Mouse (Mus musculus) hindbrain, embryonic 11.5 days (tissue): Measurements from ENCODE around the gene Ccdc155. TPM values are rescaled to one million over a fixed set of nuclear protein-coding genes. Genes with fewer than 3 reads are reported as not detected.
A peak's percentile ranks its signal among the peaks of the same experiment; 100 is the strongest.
"Not testable (repeated sequence)": the region's sequence is repeated elsewhere in the genome, so short reads cannot be mapped to it uniquely, and the experiment has no call there.

Experiments
- ATAC-seq: fragments of 200-750 bp; cut with Nextera tagmentation; 2 replicates; pipeline ENCODE4 v1.8.0; 2017; ENCODE audit warnings: mild to moderate bottlenecking, moderate TSS enrichment, moderate library complexity; ENCODE audit not compliant: low FRiP score
- DNase-seq: peaks from one replicate; pipeline ENCODE4 v3.0.0-alpha.2; 2015; ENCODE audit warnings: low spot score
- H3K27ac ChIP-seq: fragments of 300-500 bp; sonication (generic); 2 replicates; pipeline ENCODE4 v1.5.1; 2014; ENCODE audit warnings: mild to moderate bottlenecking, low read depth, low read length
- H3K27me3 ChIP-seq: fragments of 300-500 bp; sonication (generic); 2 replicates; pipeline ENCODE4 v1.6.1; 2014; ENCODE audit warnings: mild to moderate bottlenecking, low read length, moderate library complexity, mixed read lengths; ENCODE audit not compliant: control insufficient read depth, insufficient read depth
- H3K36me3 ChIP-seq: fragments of 300-500 bp; sonication (generic); 2 replicates; pipeline ENCODE4 v1.6.1; 2014; ENCODE audit warnings: mild to moderate bottlenecking, low read length, moderate library complexity, mixed read lengths; ENCODE audit not compliant: control insufficient read depth, insufficient read depth
- H3K4me1 ChIP-seq: fragments of 300-500 bp; sonication (generic); replicated peaks from 2 replicates; pipeline ENCODE4 v1.6.1; 2014; ENCODE audit warnings: low read length, mixed read lengths; ENCODE audit not compliant: control insufficient read depth, insufficient read depth
- H3K4me2 ChIP-seq: fragments of 300-500 bp; sonication (generic); replicated peaks from 2 replicates; pipeline ENCODE4 v1.6.1; 2014; ENCODE audit warnings: mild to moderate bottlenecking, low read depth, low read length
- H3K4me3 ChIP-seq: fragments of 300-500 bp; sonication (generic); 2 replicates; pipeline ENCODE4 v1.5.1; 2014; ENCODE audit warnings: low read depth, low read length
- H3K9ac ChIP-seq: fragments of 300-500 bp; sonication (generic); 2 replicates; pipeline ENCODE4 v1.6.1; 2014; ENCODE audit warnings: low read depth, low read length
- H3K9me3 ChIP-seq: fragments of 300-500 bp; sonication (generic); 2 replicates; pipeline ENCODE4 v1.6.1; 2016; ENCODE audit warnings: low read length; ENCODE audit not compliant: control insufficient read depth
- WGBS: fragments of 180-500 bp; shearing (Covaris S2); extraction: QIAGEN DNeasy Blood & Tissue Kit; methylation state at CpG from one replicate; pipeline ENCODE4 v1.1.7; 2014; 5-methylcytosine and 5-hydroxymethylcytosine counted together
- polyA plus RNA-seq: library from polyadenylated mRNA; unstranded; fragments of >200 nt; fragmentation: Nextera tagmentation; extraction: Ambion mirVana; gene quantifications from 2 replicates; pipeline ENCODE4 v1.2.1, GENCODE M21; 2014

Gene Ccdc155
- polyA plus RNA-seq, 1 experiment from 2014 or later, result 0.40 TPM

- H3K36me3 ChIP-seq, result 0 out of 2 replicates have a peak, but pooled peaks cover 2% of the 10 kb centered on the region
- no peaks in the 10 kb centered on the region for H3K27me3 ChIP-seq
- H3K9me3 ChIP-seq, result no peaks in the 10 kb centered on the region
- WGBS, result 9% methylated on average over 5 of the region's 5 CpGs
- H3K4me2 ChIP-seq, result peak overlapping the region; percentile 74
- peaks cover 2% of the 10 kb centered on the region; the same call in 1 of the 2 replicates for H3K4me1 ChIP-seq
- ATAC-seq (peak; percentile 25; the same call in 1 of the 2 replicates), DNase-seq (no peak)
- peak overlapping the region; percentile 65 for H3K4me3 ChIP-seq
- H3K27ac ChIP-seq, result peak overlapping the region; percentile 80
- peak overlapping the region; percentile 91 for H3K9ac ChIP-seq
These were observed 51.1 kb downstream of the Ccdc155 start for GRCm38 (mm10) chr7:45153586-45153985.

- not testable (repeated sequence) for H3K4me2 ChIP-seq, DNase-seq, H3K4me1 ChIP-seq, H3K9me3 ChIP-seq, H3K27me3 ChIP-seq, H3K4me3 ChIP-seq, H3K36me3 ChIP-seq, ATAC-seq, H3K27ac ChIP-seq
- peak overlapping the region; percentile 91; the same call in 1 of the 2 replicates for H3K9ac ChIP-seq
- WGBS, result 91% methylated on average over 2 of the region's 2 CpGs
These were observed 51.6 kb downstream of the Ccdc155 start for GRCm38 (mm10) chr7:45153052-45153451.

GRCm38 (mm10) chr7:45151303-45151702 is 53.4 kb downstream of the Ccdc155 start:
- WGBS, result 61% methylated on average over 11 of the region's 11 CpGs
- Histone ChIP-seq H3K27me3 (no peaks in the 10 kb centered on the region), H3K4me2 (no peak overlapping the region), H3K27ac (no peak overlapping the region), H3K36me3 (no peaks in the 10 kb centered on the region), H3K9ac (no peak overlapping the region), H3K9me3 (no peaks in the 10 kb centered on the region), H3K4me1 (peaks cover 2% of the 10 kb centered on the region; the same call in 1 of the 2 replicates), H3K4me3 (no peak overlapping the region)
- DNase-seq, result no peak
- no peak for ATAC-seq

- H3K27me3 ChIP-seq, result no peaks in the 10 kb centered on the region
- no peak overlapping the region for H3K4me2 ChIP-seq
- 59% methylated on average over 4 of the region's 4 CpGs for WGBS
- no peaks in the 10 kb centered on the region for H3K9me3 ChIP-seq
- no peaks in the 10 kb centered on the region for H3K36me3 ChIP-seq
- no peak for DNase-seq
- ATAC-seq, result no peak
- no peak overlapping the region for H3K4me3 ChIP-seq
- no peak overlapping the region for H3K9ac ChIP-seq
- peaks cover 2% of the 10 kb centered on the region; the same call in 1 of the 2 replicates for H3K4me1 ChIP-seq
- no peak overlapping the region for H3K27ac ChIP-seq
These were observed 54.4 kb downstream of the Ccdc155 start for GRCm38 (mm10) chr7:45150321-45150720.

GRCm38 (mm10) chr7:45149545-45149944 is 55.1 kb downstream of the Ccdc155 start:
- WGBS, result 39% methylated on average over 6 of the region's 6 CpGs
- H3K36me3 ChIP-seq, result no peaks in the 10 kb centered on the region
- no peak overlapping the region for H3K4me3 ChIP-seq
- no peaks in the 10 kb centered on the region for H3K27me3 ChIP-seq
- no peaks in the 10 kb centered on the region; the same call in 1 of the 2 replicates for H3K4me1 ChIP-seq
- DNase-seq (no peak), ATAC-seq (no peak)
- no peaks in the 10 kb centered on the region for H3K9me3 ChIP-seq
- H3K27ac ChIP-seq, result no peak overlapping the region
- H3K4me2 ChIP-seq, result no peak overlapping the region
- peak overlapping the region; percentile 8; the same call in 1 of the 2 replicates for H3K9ac ChIP-seq

- H3K9me3 ChIP-seq, result no peaks in the 10 kb centered on the region
- no peak for ATAC-seq
- no peak overlapping the region for H3K4me3 ChIP-seq
- H3K27ac ChIP-seq, result no peak overlapping the region
- no peaks in the 10 kb centered on the region for H3K36me3 ChIP-seq
- 63% methylated on average over 4 of the region's 4 CpGs for whole genome bisulfite sequencing
- H3K4me2 ChIP-seq, result no peak overlapping the region
- no peak for DNase-seq
- H3K9ac ChIP-seq, result no peak overlapping the region
- no peaks in the 10 kb centered on the region for H3K27me3 ChIP-seq
- H3K4me1 ChIP-seq, result no peaks in the 10 kb centered on the region; the same call in 1 of the 2 replicates
These were observed 56.1 kb downstream of the Ccdc155 start for GRCm38 (mm10) chr7:45148534-45149098.

- no peak overlapping the region for H3K4me3 ChIP-seq
- H3K36me3 ChIP-seq, result no peaks in the 10 kb centered on the region
- WGBS, result 86% methylated on average over 11 of the region's 11 CpGs
- H3K27me3 ChIP-seq, result no peaks in the 10 kb centered on the region
- H3K9ac ChIP-seq, result no peak overlapping the region
- no peaks in the 10 kb centered on the region for H3K4me1 ChIP-seq
- DNase-seq, result no peak
- no peak overlapping the region for H3K27ac ChIP-seq
- no peaks in the 10 kb centered on the region for H3K9me3 ChIP-seq
- H3K4me2 ChIP-seq, result no peak overlapping the region
- no peak for ATAC-seq
These were observed 56.8 kb downstream of the Ccdc155 start for GRCm38 (mm10) chr7:45147899-45148298.

- Histone ChIP-seq H3K9me3 (no peaks in the 10 kb centered on the region), H3K4me1 (no peaks in the 10 kb centered on the region), H3K4me2 (no peak overlapping the region), H3K27me3 (no peaks in the 10 kb centered on the region), H3K9ac (no peak overlapping the region), H3K27ac (no peak overlapping the region), H3K4me3 (no peak overlapping the region), H3K36me3 (no peaks in the 10 kb centered on the region)
- WGBS, result 93% methylated on average over 11 of the region's 11 CpGs
- no peak for ATAC-seq
- DNase-seq, result no peak
These were observed 57.4 kb downstream of the Ccdc155 start for GRCm38 (mm10) chr7:45147267-45147666.

- H3K4me2 ChIP-seq, result no peak overlapping the region
- WGBS, result 96% methylated on average over 8 of the region's 8 CpGs
- no peak overlapping the region for H3K9ac ChIP-seq
These were observed 59.2 kb downstream of the Ccdc155 start for GRCm38 (mm10) chr7:45145460-45145859.

More at GRCm38 (mm10) chr7:45145460-45145859, 59.2 kb downstream of the Ccdc155 start:
- H3K27me3 ChIP-seq, result no peaks in the 10 kb centered on the region
- H3K9me3 ChIP-seq, result no peaks in the 10 kb centered on the region
- H3K36me3 ChIP-seq, result no peaks in the 10 kb centered on the region
- H3K4me1 ChIP-seq, result no peaks in the 10 kb centered on the region
- no peak overlapping the region for H3K4me3 ChIP-seq
- no peak overlapping the region for H3K27ac ChIP-seq
- ATAC-seq, result no peak
- no peak for DNase-seq
